Mouse (Mus musculus) limb, embryonic 10.5 days (tissue): Measurements from ENCODE around the gene Ate1. TPM values are rescaled to one million over a fixed set of nuclear protein-coding genes. Genes with fewer than 3 reads are reported as not detected.
"Not testable (repeated sequence)": the region's sequence is repeated elsewhere in the genome, so short reads cannot be mapped to it uniquely, and the experiment has no call there.

ENCODE experiments used
- DNase-seq: peaks from one replicate; pipeline ENCODE4 v3.0.0-alpha.2; 2017; ENCODE audit warnings: low spot score
- H3K27ac ChIP-seq: fragments of 300-500 bp; sonication (generic); 2 replicates; pipeline ENCODE4 v1.5.1; 2016; ENCODE audit warnings: mild to moderate bottlenecking
- H3K27me3 ChIP-seq: fragments of 300-500 bp; sonication (generic); 2 replicates; pipeline ENCODE4 v1.6.1; 2016; ENCODE audit warnings: low read depth, mild to moderate bottlenecking; ENCODE audit not compliant: poor library complexity, severe bottlenecking
- H3K36me3 ChIP-seq: fragments of 300-500 bp; sonication (generic); 2 replicates; pipeline ENCODE4 v1.6.1; 2016; ENCODE audit warnings: mild to moderate bottlenecking, moderate library complexity
- H3K4me1 ChIP-seq: fragments of 300-500 bp; sonication (generic); 2 replicates; pipeline ENCODE4 v1.6.1; 2016
- H3K4me3 ChIP-seq: fragments of 300-500 bp; sonication (generic); 2 replicates; pipeline ENCODE4 v1.5.1; 2016; ENCODE audit warnings: mild to moderate bottlenecking, moderate library complexity
- H3K9me3 ChIP-seq: fragments of 300-500 bp; sonication (generic); replicated peaks from 2 replicates; pipeline ENCODE4 v1.6.1; 2016; ENCODE audit warnings: mild to moderate bottlenecking
- WGBS: fragments of 180-500 bp; shearing (Covaris S2); methylation state at CpG from one replicate; pipeline ENCODE4 v1.1.7; 2016; 5-methylcytosine and 5-hydroxymethylcytosine counted together
- polyA plus RNA-seq: library from polyadenylated mRNA; unstranded; fragments of >200 nt; fragmentation: Nextera tagmentation; extraction: Ambion mirVana; gene quantifications from 2 replicates; pipeline ENCODE4 v1.2.1, GENCODE M21; 2016

The Ate1 gene
- polyA plus RNA-seq, 1 experiment from 2014 or later = 42.6 TPM

GRCm38 (mm10) chr7:130518213-130519095, 1.7 kb downstream of the Ate1 start:
- peaks cover 18% of the 10 kb centered on the region for H3K4me1 ChIP-seq
- no peaks in the 10 kb centered on the region for H3K27me3 ChIP-seq
- H3K4me3 ChIP-seq = peak overlapping the region; percentile 76
- peaks cover 17% of the 10 kb centered on the region for H3K36me3 ChIP-seq
- H3K27ac ChIP-seq = peak overlapping the region; percentile 99
- DNase-seq = peak; percentile 34
- no peaks in the 10 kb centered on the region for H3K9me3 ChIP-seq
- WGBS = 47% methylated on average over 26 of the region's 26 CpGs

GRCm38 (mm10) chr7:130510243-130510642, 9.9 kb downstream of the Ate1 start:
- DNase-seq = no peak
- Histone ChIP-seq H3K9me3 (no peaks in the 10 kb centered on the region), H3K27ac (no peak overlapping the region), H3K4me1 (no peaks in the 10 kb centered on the region), H3K36me3 (peaks cover 86% of the 10 kb centered on the region), H3K27me3 (no peaks in the 10 kb centered on the region), H3K4me3 (no peak overlapping the region)
- WGBS = 94% methylated on average over 5 of the region's 5 CpGs

DNA sequence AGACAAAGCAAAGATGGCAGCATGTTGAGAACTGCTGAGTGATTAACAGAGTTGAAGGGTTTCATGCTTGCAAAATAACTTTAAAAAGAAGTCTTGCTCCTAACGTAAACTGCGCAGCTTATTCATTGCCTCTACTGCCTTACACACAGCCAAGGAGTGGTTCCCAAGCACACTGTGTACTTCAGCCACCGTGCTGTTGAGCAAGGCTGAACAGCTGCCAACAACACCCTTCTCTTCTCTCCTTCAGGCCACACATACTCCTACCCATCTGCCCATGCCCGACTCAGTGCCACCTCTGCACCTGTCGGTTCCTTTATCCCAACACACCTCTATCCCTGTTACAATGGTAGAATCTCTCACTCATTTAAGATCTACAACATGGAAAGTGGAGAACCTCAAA, 17.2 kb downstream of the Ate1 start:
- Histone ChIP-seq H3K27ac (no peak overlapping the region), H3K9me3 (no peaks in the 10 kb centered on the region), H3K4me3 (no peak overlapping the region), H3K27me3 (no peaks in the 10 kb centered on the region), H3K36me3 (peaks cover 73% of the 10 kb centered on the region), H3K4me1 (no peaks in the 10 kb centered on the region)
- no peak for DNase-seq
- 96% methylated on average over 5 of the region's 5 CpGs for WGBS

- Histone ChIP-seq H3K36me3 (peaks cover 59% of the 10 kb centered on the region), H3K9me3 (no peaks in the 10 kb centered on the region), H3K4me3 (no peak overlapping the region), H3K4me1 (peaks cover 6% of the 10 kb centered on the region; the same call in 1 of the 2 replicates), H3K27me3 (no peaks in the 10 kb centered on the region), H3K27ac (no peak overlapping the region)
- no peak for DNase-seq
- WGBS = 84% methylated on average over 1 of the region's 1 CpGs
Observed at GRCm38 (mm10) chr7:130501499-130501898, 18.7 kb downstream of the Ate1 start.

GRCm38 (mm10) chr7:130493346-130493745, 26.8 kb downstream of the Ate1 start:
- Histone ChIP-seq H3K27ac (no peak overlapping the region), H3K36me3 (peaks cover 14% of the 10 kb centered on the region), H3K27me3 (no peaks in the 10 kb centered on the region), H3K4me3 (no peak overlapping the region), H3K9me3 (no peaks in the 10 kb centered on the region), H3K4me1 (peaks cover 6% of the 10 kb centered on the region; the same call in 1 of the 2 replicates)
- no peak for DNase-seq
- 88% methylated on average over 3 of the region's 3 CpGs for WGBS

GRCm38 (mm10) chr7:130492026-130492425, 28.1 kb downstream of the Ate1 start:
- no peak for DNase-seq
- Histone ChIP-seq H3K27me3 (no peaks in the 10 kb centered on the region), H3K27ac (no peak overlapping the region), H3K9me3 (no peaks in the 10 kb centered on the region), H3K4me1 (no peaks in the 10 kb centered on the region), H3K36me3 (peaks cover 26% of the 10 kb centered on the region), H3K4me3 (no peak overlapping the region)

- not testable (repeated sequence) for DNase-seq
Observed at GRCm38 (mm10) chr7:130479003-130479402, 41.2 kb downstream of the Ate1 start.

GRCm38 (mm10) chr7:130475970-130476369, 44.2 kb downstream of the Ate1 start:
- 32% methylated on average over 2 of the region's 2 CpGs for WGBS
- Histone ChIP-seq H3K36me3 (peaks cover 15% of the 10 kb centered on the region), H3K27me3 (no peaks in the 10 kb centered on the region), H3K4me3 (no peak overlapping the region), H3K27ac (no peak overlapping the region), H3K9me3 (no peaks in the 10 kb centered on the region), H3K4me1 (peaks cover 8% of the 10 kb centered on the region; the same call in 1 of the 2 replicates)
- peak; percentile 55 for DNase-seq

More at GRCm38 (mm10) chr7:130479003-130479402, 41.2 kb downstream of the Ate1 start:
- not testable (repeated sequence) for H3K27me3 ChIP-seq, H3K4me3 ChIP-seq, H3K9me3 ChIP-seq, H3K4me1 ChIP-seq, H3K27ac ChIP-seq
- WGBS = 86% methylated on average over 3 of the region's 3 CpGs
- peaks cover 17% of the 10 kb centered on the region for H3K36me3 ChIP-seq

- H3K27ac ChIP-seq = no peak overlapping the region
- H3K4me3 ChIP-seq = no peak overlapping the region
- H3K27me3 ChIP-seq = no peaks in the 10 kb centered on the region
- H3K36me3 ChIP-seq = peaks cover under 1% of the 10 kb centered on the region; the same call in 1 of the 2 replicates
- no peak for DNase-seq
- peaks cover 10% of the 10 kb centered on the region; the same call in 1 of the 2 replicates for H3K4me1 ChIP-seq
- 79% methylated on average over 3 of the region's 3 CpGs for WGBS
- H3K9me3 ChIP-seq = no peaks in the 10 kb centered on the region
Observed at GRCm38 (mm10) chr7:130473881-130474280, 46.3 kb downstream of the Ate1 start.

- H3K4me1 ChIP-seq = peaks cover 10% of the 10 kb centered on the region; the same call in 1 of the 2 replicates
- 75% methylated on average over 6 of the region's 6 CpGs for WGBS
- H3K36me3 ChIP-seq = no peaks in the 10 kb centered on the region
- H3K27ac ChIP-seq = no peak overlapping the region
- no peak for DNase-seq
- H3K27me3 ChIP-seq = no peaks in the 10 kb centered on the region
- no peaks in the 10 kb centered on the region for H3K9me3 ChIP-seq
- no peak overlapping the region for H3K4me3 ChIP-seq
Observed at GRCm38 (mm10) chr7:130472683-130473082, 47.5 kb downstream of the Ate1 start.

- WGBS = 60% methylated on average over 6 of the region's 6 CpGs
- DNase-seq = no peak
- H3K4me3 ChIP-seq = no peak overlapping the region
- H3K27ac ChIP-seq = no peak overlapping the region
- no peaks in the 10 kb centered on the region for H3K36me3 ChIP-seq
- no peaks in the 10 kb centered on the region for H3K27me3 ChIP-seq
- no peaks in the 10 kb centered on the region for H3K9me3 ChIP-seq
- H3K4me1 ChIP-seq = peaks cover 4% of the 10 kb centered on the region; the same call in 1 of the 2 replicates
Observed at GRCm38 (mm10) chr7:130471045-130471444, 49.1 kb downstream of the Ate1 start.

DNA sequence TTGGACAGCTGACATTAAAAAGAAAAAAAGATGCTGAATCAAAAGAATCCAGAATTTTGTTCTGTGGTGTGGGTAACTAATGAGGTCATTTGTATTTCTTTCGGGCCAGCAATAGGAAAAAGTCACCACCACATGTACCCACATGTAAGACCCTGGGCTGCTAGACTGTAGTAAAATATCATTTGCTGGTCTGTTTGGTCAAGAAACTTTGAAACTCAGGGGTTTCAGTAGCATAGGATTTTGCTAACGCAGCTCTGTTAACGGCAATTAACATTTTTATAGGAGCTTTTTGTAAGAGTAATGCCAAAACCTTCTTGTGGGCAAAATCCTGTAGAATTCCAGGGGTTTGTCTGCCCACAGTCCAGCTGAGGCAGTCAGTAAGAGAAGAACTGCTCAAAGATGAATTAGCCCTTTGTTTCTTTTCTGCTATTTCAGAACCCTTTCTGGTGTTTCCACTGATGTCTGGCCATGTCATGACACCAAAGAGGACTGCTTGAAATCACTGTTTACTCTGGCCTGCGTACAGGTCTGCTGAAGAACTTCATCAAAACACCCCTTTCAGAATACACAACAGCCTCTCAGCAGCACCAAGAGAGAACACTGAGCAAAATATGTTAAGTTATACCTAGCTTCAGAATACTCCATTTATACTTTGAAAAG, 64.5 kb downstream of the Ate1 start:
- no peaks in the 10 kb centered on the region for H3K9me3 ChIP-seq
- H3K27me3 ChIP-seq = no peaks in the 10 kb centered on the region
- no peak for DNase-seq
- WGBS = 84% methylated on average over 4 of the region's 4 CpGs
- H3K27ac ChIP-seq = no peak overlapping the region
- no peaks in the 10 kb centered on the region for H3K4me1 ChIP-seq
- no peak overlapping the region for H3K4me3 ChIP-seq
- H3K36me3 ChIP-seq = peaks cover 37% of the 10 kb centered on the region

- WGBS = 92% methylated on average over 3 of the region's 3 CpGs
- Histone ChIP-seq H3K4me3 (no peak overlapping the region), H3K36me3 (peaks cover 41% of the 10 kb centered on the region)
Observed at GRCm38 (mm10) chr7:130454226-130454625, 65.9 kb downstream of the Ate1 start.

More at GRCm38 (mm10) chr7:130454226-130454625, 65.9 kb downstream of the Ate1 start:
- Histone ChIP-seq H3K9me3 (no peaks in the 10 kb centered on the region), H3K27ac (no peak overlapping the region), H3K4me1 (no peaks in the 10 kb centered on the region), H3K27me3 (no peaks in the 10 kb centered on the region)
- DNase-seq = no peak
